Mouse (Mus musculus): ENCODE data around the gene Micall1. TPM values are rescaled to one million over a fixed set of nuclear protein-coding genes. Genes with fewer than 3 reads are reported as not detected.

The Micall1 gene
- polyA plus RNA-seq, 2 experiments: 0.69 to 1.6 TPM

DNA sequence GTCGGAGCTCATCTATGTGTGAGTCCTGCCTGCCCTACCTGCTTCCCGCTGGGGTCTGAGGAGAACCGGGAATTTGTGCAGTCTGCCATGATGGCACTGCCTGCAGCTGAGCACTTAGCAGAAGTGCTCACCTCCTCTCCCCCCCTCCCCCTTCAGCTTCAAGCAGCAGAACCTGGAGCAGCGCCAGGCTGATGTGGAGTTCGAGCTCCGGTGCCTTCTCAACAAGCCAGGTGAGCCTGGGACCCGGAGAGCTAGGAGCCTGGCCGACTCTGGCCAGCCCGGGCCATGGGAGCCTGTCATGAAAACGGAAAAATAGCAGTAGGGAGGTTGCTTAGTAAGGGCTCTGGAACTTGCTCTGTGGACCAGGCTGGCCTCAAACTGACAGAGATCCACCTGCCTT is 22.1 kb downstream of the Micall1 start:
- Histone ChIP-seq H3K4me3 (ENCODE audit: insufficient read depth in 1 of 2, low read depth in 2 of 2, low read length in 2 of 2) (no peak overlapping the region), H3K9me3 (ENCODE audit: control insufficient read depth, low read length) (no peaks in the 10 kb centered on the region), H3K27me3 (ENCODE audit: control insufficient read depth, insufficient read depth, low read length) (no peaks in the 10 kb centered on the region), H3K4me1 (replicated peaks; ENCODE audit: control insufficient read depth in 2 of 2, insufficient read depth in 2 of 2, low read length in 1 of 2) (no peaks in the 10 kb centered on the region), H3K27ac (no peak overlapping the region), H3K9ac (replicated peaks) (no peak overlapping the region), H3K36me3 (replicated peaks; ENCODE audit: control insufficient read depth, insufficient read depth, low read depth) (no peaks in the 10 kb centered on the region), H3K4me2 (ENCODE audit: low read depth) (no peak overlapping the region)
- WGBS (ENCODE audit: insufficient replicate concordance): 82% methylated on average over 10 of the region's 10 CpGs
- no peak for ATAC-seq (ENCODE audit: insufficient read depth)
- DNase-seq (ENCODE audit: low read depth in 3 of 3, low spot score in 3 of 3): no peak
- TF ChIP-seq EP300 (IDR thresholded peaks at IDR 0.05; ENCODE audit: low read depth) (no peak), CTCF (IDR thresholded peaks at IDR 0.05; ENCODE audit: low read depth) (no peak)

DNA sequence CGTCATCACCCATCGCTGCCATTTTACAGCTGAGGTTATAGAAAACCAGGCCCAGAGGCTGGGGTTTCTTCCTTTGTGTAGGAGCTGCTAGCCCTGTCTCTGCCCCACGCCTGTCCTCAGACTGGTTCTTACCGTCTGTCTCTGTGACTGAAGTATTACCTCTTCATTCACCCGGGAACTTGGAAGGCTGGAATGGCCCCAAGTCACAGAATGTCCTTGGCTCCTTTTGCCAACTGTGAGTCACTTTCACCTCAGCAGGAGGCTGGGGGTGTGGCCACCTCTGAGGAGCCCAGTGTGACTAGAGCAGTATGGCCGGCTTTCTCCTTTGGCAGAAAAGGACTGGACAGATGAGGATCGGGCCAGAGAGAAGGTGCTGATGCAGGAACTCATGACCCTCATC is 22.7 kb downstream of the Micall1 start:
- Histone ChIP-seq H3K27me3 (ENCODE audit: control insufficient read depth, insufficient read depth, low read length) (no peaks in the 10 kb centered on the region), H3K9ac (replicated peaks) (no peak overlapping the region), H3K4me2 (ENCODE audit: low read depth) (no peak overlapping the region), H3K4me1 (replicated peaks; ENCODE audit: control insufficient read depth in 2 of 2, insufficient read depth in 2 of 2, low read length in 1 of 2) (no peaks in the 10 kb centered on the region), H3K36me3 (replicated peaks; ENCODE audit: control insufficient read depth, insufficient read depth, low read depth) (no peaks in the 10 kb centered on the region), H3K4me3 (ENCODE audit: insufficient read depth in 1 of 2, low read depth in 2 of 2, low read length in 2 of 2) (no peak overlapping the region), H3K9me3 (ENCODE audit: control insufficient read depth, low read length) (no peaks in the 10 kb centered on the region), H3K27ac (no peak overlapping the region)
- 75% methylated on average over 7 of the region's 7 CpGs for WGBS (ENCODE audit: insufficient replicate concordance)
- TF ChIP-seq EP300 (IDR thresholded peaks at IDR 0.05; ENCODE audit: low read depth) (no peak), CTCF (IDR thresholded peaks at IDR 0.05; ENCODE audit: low read depth) (no peak)
- DNase-seq (ENCODE audit: low read depth in 3 of 3, low spot score in 3 of 3) (no peak), ATAC-seq (ENCODE audit: insufficient read depth) (no peak)

DNA sequence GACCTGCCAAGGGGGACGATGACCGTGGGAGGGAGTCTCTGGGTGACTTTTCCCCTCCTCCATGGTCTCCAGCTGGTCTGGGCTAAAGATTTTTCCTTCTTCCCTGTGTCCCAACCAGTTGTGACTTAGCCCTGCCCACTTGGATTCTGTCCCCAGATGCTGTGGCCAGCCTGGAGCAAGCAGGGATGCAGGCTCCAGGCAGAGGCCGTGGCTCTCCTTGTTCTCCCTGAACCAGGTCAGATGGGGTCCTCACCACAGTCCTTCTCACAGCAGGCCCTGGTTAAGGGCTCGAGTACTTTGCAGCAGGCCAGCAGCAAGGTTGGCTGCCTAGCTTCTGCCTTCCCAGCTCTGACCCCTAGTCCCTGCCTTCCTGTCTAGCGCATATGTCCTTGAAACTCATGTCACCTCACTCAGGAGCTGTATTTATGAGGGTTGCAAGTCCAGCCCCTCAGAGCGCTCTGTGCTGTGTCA is 24.5 kb downstream of the Micall1 start:
- no peaks in the 10 kb centered on the region for H3K4me1 ChIP-seq (replicated peaks; ENCODE audit: control insufficient read depth in 2 of 2, insufficient read depth in 2 of 2, low read length in 1 of 2)
- H3K27ac ChIP-seq: no peak overlapping the region
- TF ChIP-seq EP300 (IDR thresholded peaks at IDR 0.05; ENCODE audit: low read depth) (no peak), CTCF (IDR thresholded peaks at IDR 0.05; ENCODE audit: low read depth) (no peak)
- no peak overlapping the region for H3K4me2 ChIP-seq (ENCODE audit: low read depth)
- ATAC-seq (ENCODE audit: insufficient read depth) (no peak), DNase-seq (ENCODE audit: low read depth in 3 of 3, low spot score in 3 of 3) (no peak)
- 70% methylated on average over 6 of the region's 6 CpGs for WGBS (ENCODE audit: insufficient replicate concordance)
- no peaks in the 10 kb centered on the region for H3K36me3 ChIP-seq (replicated peaks; ENCODE audit: control insufficient read depth, insufficient read depth, low read depth)
- H3K9me3 ChIP-seq (ENCODE audit: control insufficient read depth, low read length): no peaks in the 10 kb centered on the region
- H3K9ac ChIP-seq (replicated peaks): no peak overlapping the region
- no peaks in the 10 kb centered on the region for H3K27me3 ChIP-seq (ENCODE audit: control insufficient read depth, insufficient read depth, low read length)
- no peak overlapping the region for H3K4me3 ChIP-seq (ENCODE audit: insufficient read depth in 1 of 2, low read depth in 2 of 2, low read length in 2 of 2)

DNA sequence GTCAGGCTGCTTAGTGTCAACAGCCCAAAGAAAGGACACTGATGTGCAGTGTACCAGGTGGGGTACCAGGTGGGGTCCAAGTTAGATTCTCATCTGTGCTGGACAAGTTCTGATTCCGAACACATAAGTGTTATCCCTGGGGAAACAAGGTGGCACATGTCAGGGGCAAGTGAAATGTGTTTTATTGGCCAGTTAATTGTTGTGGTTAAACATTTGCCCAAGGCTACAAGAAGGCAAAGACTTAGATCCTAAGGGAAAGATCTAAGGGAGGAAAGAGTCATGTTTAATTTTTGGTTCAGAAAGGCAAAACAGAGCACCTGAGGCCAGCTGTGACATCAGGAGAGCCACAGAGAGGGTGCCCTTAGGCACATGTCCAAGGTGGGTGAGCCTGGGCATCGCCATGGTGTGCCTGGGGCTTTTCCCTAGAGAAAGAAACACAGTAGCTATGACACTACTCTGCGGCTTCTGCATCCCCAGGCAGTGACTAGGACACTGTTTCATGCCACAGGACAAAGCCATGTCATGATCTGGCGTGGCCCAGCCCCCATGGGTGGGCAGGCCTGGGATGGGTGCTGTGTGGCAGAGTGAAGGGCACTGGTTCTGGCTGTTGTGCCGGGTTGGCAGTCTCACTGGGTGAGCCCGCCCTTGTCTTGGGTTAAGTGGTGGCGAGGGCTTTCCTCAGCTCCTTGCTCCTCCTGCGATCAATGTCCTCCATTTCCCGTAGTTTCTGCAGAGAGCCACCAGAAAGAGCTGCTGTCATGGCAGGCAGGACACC is 26.0 kb downstream of the Micall1 start:
- WGBS (ENCODE audit: insufficient replicate concordance): 62% methylated on average over 9 of the region's 9 CpGs
- no peaks in the 10 kb centered on the region for H3K27me3 ChIP-seq (ENCODE audit: control insufficient read depth, insufficient read depth, low read length)
- no peaks in the 10 kb centered on the region for H3K36me3 ChIP-seq (replicated peaks; ENCODE audit: control insufficient read depth, insufficient read depth, low read depth)
- H3K4me1 ChIP-seq (replicated peaks; ENCODE audit: control insufficient read depth in 2 of 2, insufficient read depth in 2 of 2, low read length in 1 of 2): no peaks in the 10 kb centered on the region
- no peak overlapping the region for H3K4me3 ChIP-seq (ENCODE audit: insufficient read depth in 1 of 2, low read depth in 2 of 2, low read length in 2 of 2)
- DNase-seq (ENCODE audit: low read depth in 3 of 3, low spot score in 3 of 3): no peak
- ATAC-seq (ENCODE audit: insufficient read depth): no peak
- TF ChIP-seq CTCF (IDR thresholded peaks at IDR 0.05; ENCODE audit: low read depth): no peak
- TF ChIP-seq EP300 (IDR thresholded peaks at IDR 0.05; ENCODE audit: low read depth): no peak
- no peak overlapping the region for H3K4me2 ChIP-seq (ENCODE audit: low read depth)
- no peak overlapping the region for H3K9ac ChIP-seq (replicated peaks)
- no peaks in the 10 kb centered on the region for H3K9me3 ChIP-seq (ENCODE audit: control insufficient read depth, low read length)
- H3K27ac ChIP-seq: no peak overlapping the region

DNA sequence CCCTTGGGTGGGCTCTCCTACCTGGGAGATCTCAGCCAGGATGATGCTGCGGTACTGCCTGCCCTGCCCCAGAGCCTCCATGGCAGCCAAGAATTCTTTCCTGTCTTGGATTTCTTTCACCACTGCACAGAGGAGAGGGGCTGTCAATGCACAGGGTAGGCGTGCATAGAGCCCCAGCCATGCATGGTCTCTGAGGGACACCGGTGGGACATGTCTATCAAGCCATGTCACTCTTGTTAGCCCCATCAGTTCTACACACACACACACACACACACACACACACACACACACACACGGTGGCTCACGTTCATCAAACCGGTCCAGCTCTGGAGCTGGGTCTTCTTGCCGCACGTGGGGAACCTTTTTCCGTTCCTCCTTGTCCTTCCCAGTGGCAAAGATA is 26.6 kb downstream of the Micall1 start:
- Histone ChIP-seq H3K36me3 (replicated peaks; ENCODE audit: control insufficient read depth, insufficient read depth, low read depth) (no peaks in the 10 kb centered on the region), H3K4me2 (ENCODE audit: low read depth) (no peak overlapping the region), H3K4me3 (ENCODE audit: insufficient read depth in 1 of 2, low read depth in 2 of 2, low read length in 2 of 2) (no peak overlapping the region), H3K27ac (no peak overlapping the region), H3K9ac (replicated peaks) (no peak overlapping the region), H3K27me3 (ENCODE audit: control insufficient read depth, insufficient read depth, low read length) (peaks cover 2% of the 10 kb centered on the region), H3K4me1 (replicated peaks; ENCODE audit: control insufficient read depth in 2 of 2, insufficient read depth in 2 of 2, low read length in 1 of 2) (peaks cover 0 to under 1% of the 10 kb centered on the region in 2 experiments; a peak in 1 of 4 replicates), H3K9me3 (ENCODE audit: control insufficient read depth, low read length) (no peaks in the 10 kb centered on the region)
- no peak for TF ChIP-seq EP300 (IDR thresholded peaks at IDR 0.05; ENCODE audit: low read depth)
- no peak for TF ChIP-seq CTCF (IDR thresholded peaks at IDR 0.05; ENCODE audit: low read depth)
- 72% methylated on average over 9 of the region's 9 CpGs for WGBS (ENCODE audit: insufficient replicate concordance)
- DNase-seq (ENCODE audit: low read depth in 3 of 3, low spot score in 3 of 3) (no peak), ATAC-seq (ENCODE audit: insufficient read depth) (no peak)
